Mouse (Mus musculus): ENCODE data around the gene Arl6ip5. TPM values are rescaled to one million over a fixed set of nuclear protein-coding genes. Genes with fewer than 3 reads are reported as not detected.
A peak's percentile ranks its signal among the peaks of the same experiment; 100 is the strongest.

Arl6ip5 gene
- polyA plus RNA-seq, 1 experiment from 2014 or later = 78.3 TPM

- ATAC-seq (ENCODE audit: low read depth) = no peak
- no peaks in the 10 kb centered on the region for H3K4me1 ChIP-seq (ENCODE audit: control insufficient read depth, insufficient read depth, low read length)
- H3K36me3 ChIP-seq (ENCODE audit: control insufficient read depth, insufficient read depth, low read length) = peaks cover 35% of the 10 kb centered on the region
- no peaks in the 10 kb centered on the region for H3K9me3 ChIP-seq (ENCODE audit: control insufficient read depth, low read length)
- H3K4me3 ChIP-seq (ENCODE audit: low read depth, low read length) = no peak overlapping the region
- WGBS = 80% methylated on average over 7 of the region's 7 CpGs
- no peak for DNase-seq (ENCODE audit: low spot score)
- H3K27me3 ChIP-seq (replicated peaks; ENCODE audit: control insufficient read depth, insufficient read depth, low read length) = no peaks in the 10 kb centered on the region
- no peak overlapping the region for H3K4me2 ChIP-seq (ENCODE audit: low read depth, low read length)
- no peak overlapping the region for H3K9ac ChIP-seq (ENCODE audit: low read depth, low read length)
- no peak overlapping the region for H3K27ac ChIP-seq (replicated peaks; ENCODE audit: low read depth, low read length)
These were observed 24.6 kb downstream of the Arl6ip5 start for GRCm38 (mm10) chr6:97234911-97235668.

GRCm38 (mm10) chr6:97236088-97236487, 25.6 kb downstream of the Arl6ip5 start:
- ATAC-seq (ENCODE audit: low read depth) (no peak), DNase-seq (ENCODE audit: low spot score) (no peak)
- Histone ChIP-seq H3K4me2 (ENCODE audit: low read depth, low read length) (no peak overlapping the region), H3K9me3 (ENCODE audit: control insufficient read depth, low read length) (no peaks in the 10 kb centered on the region), H3K36me3 (ENCODE audit: control insufficient read depth, insufficient read depth, low read length) (peaks cover 28% of the 10 kb centered on the region), H3K4me1 (ENCODE audit: control insufficient read depth, insufficient read depth, low read length) (no peaks in the 10 kb centered on the region), H3K9ac (ENCODE audit: low read depth, low read length) (no peak overlapping the region), H3K4me3 (ENCODE audit: low read depth, low read length) (no peak overlapping the region), H3K27me3 (replicated peaks; ENCODE audit: control insufficient read depth, insufficient read depth, low read length) (no peaks in the 10 kb centered on the region), H3K27ac (replicated peaks; ENCODE audit: low read depth, low read length) (no peak overlapping the region)
- 93% methylated on average over 5 of the region's 5 CpGs for WGBS

GRCm38 (mm10) chr6:97239360-97239759, 28.9 kb downstream of the Arl6ip5 start:
- no peak for ATAC-seq (ENCODE audit: low read depth)
- 94% methylated on average over 6 of the region's 6 CpGs for WGBS
- H3K4me3 ChIP-seq (ENCODE audit: low read depth, low read length) = no peak overlapping the region
- 0 out of 2 replicates have a peak, but pooled peaks cover 9% of the 10 kb centered on the region for H3K36me3 ChIP-seq (ENCODE audit: control insufficient read depth, insufficient read depth, low read length)
- no peaks in the 10 kb centered on the region for H3K27me3 ChIP-seq (replicated peaks; ENCODE audit: control insufficient read depth, insufficient read depth, low read length)
- H3K4me2 ChIP-seq (ENCODE audit: low read depth, low read length) = no peak overlapping the region
- no peaks in the 10 kb centered on the region for H3K9me3 ChIP-seq (ENCODE audit: control insufficient read depth, low read length)
- no peaks in the 10 kb centered on the region for H3K4me1 ChIP-seq (ENCODE audit: control insufficient read depth, insufficient read depth, low read length)
- no peak for DNase-seq (ENCODE audit: low spot score)
- no peak overlapping the region for H3K27ac ChIP-seq (replicated peaks; ENCODE audit: low read depth, low read length)
- no peak overlapping the region for H3K9ac ChIP-seq (ENCODE audit: low read depth, low read length)

GRCm38 (mm10) chr6:97240092-97240491, 29.6 kb downstream of the Arl6ip5 start:
- WGBS = 68% methylated on average over 5 of the region's 5 CpGs
- H3K9ac ChIP-seq (ENCODE audit: low read depth, low read length) = no peak overlapping the region
- no peak overlapping the region for H3K4me2 ChIP-seq (ENCODE audit: low read depth, low read length)
- 0 out of 2 replicates have a peak, but pooled peaks cover 2% of the 10 kb centered on the region for H3K36me3 ChIP-seq (ENCODE audit: control insufficient read depth, insufficient read depth, low read length)
- H3K4me3 ChIP-seq (ENCODE audit: low read depth, low read length) = no peak overlapping the region
- H3K27me3 ChIP-seq (replicated peaks; ENCODE audit: control insufficient read depth, insufficient read depth, low read length) = no peaks in the 10 kb centered on the region
- peak; percentile 87 for ATAC-seq (ENCODE audit: low read depth)
- no peaks in the 10 kb centered on the region for H3K9me3 ChIP-seq (ENCODE audit: control insufficient read depth, low read length)
- DNase-seq (ENCODE audit: low spot score) = peak; percentile 57
- H3K27ac ChIP-seq (replicated peaks; ENCODE audit: low read depth, low read length) = no peak overlapping the region
- H3K4me1 ChIP-seq (ENCODE audit: control insufficient read depth, insufficient read depth, low read length) = no peaks in the 10 kb centered on the region

GRCm38 (mm10) chr6:97242522-97242921, 32.0 kb downstream of the Arl6ip5 start:
- Histone ChIP-seq H3K4me3 (ENCODE audit: low read depth, low read length) (no peak overlapping the region), H3K4me2 (ENCODE audit: low read depth, low read length) (no peak overlapping the region), H3K9ac (ENCODE audit: low read depth, low read length) (no peak overlapping the region), H3K36me3 (ENCODE audit: control insufficient read depth, insufficient read depth, low read length) (no peaks in the 10 kb centered on the region), H3K9me3 (ENCODE audit: control insufficient read depth, low read length) (no peaks in the 10 kb centered on the region), H3K27ac (replicated peaks; ENCODE audit: low read depth, low read length) (no peak overlapping the region), H3K27me3 (replicated peaks; ENCODE audit: control insufficient read depth, insufficient read depth, low read length) (no peaks in the 10 kb centered on the region), H3K4me1 (ENCODE audit: control insufficient read depth, insufficient read depth, low read length) (no peaks in the 10 kb centered on the region)
- no peak for ATAC-seq (ENCODE audit: low read depth)
- DNase-seq (ENCODE audit: low spot score) = no peak
- 95% methylated on average over 4 of the region's 4 CpGs for WGBS

- Histone ChIP-seq H3K9ac (ENCODE audit: low read depth, low read length) (no peak overlapping the region), H3K9me3 (ENCODE audit: control insufficient read depth, low read length) (no peaks in the 10 kb centered on the region), H3K4me2 (ENCODE audit: low read depth, low read length) (no peak overlapping the region), H3K36me3 (ENCODE audit: control insufficient read depth, insufficient read depth, low read length) (no peaks in the 10 kb centered on the region), H3K27ac (replicated peaks; ENCODE audit: low read depth, low read length) (no peak overlapping the region), H3K27me3 (replicated peaks; ENCODE audit: control insufficient read depth, insufficient read depth, low read length) (no peaks in the 10 kb centered on the region), H3K4me3 (ENCODE audit: low read depth, low read length) (no peak overlapping the region), H3K4me1 (ENCODE audit: control insufficient read depth, insufficient read depth, low read length) (no peaks in the 10 kb centered on the region)
- no peak for ATAC-seq (ENCODE audit: low read depth)
- no peak for DNase-seq (ENCODE audit: low spot score)
These were observed 34.7 kb downstream of the Arl6ip5 start for GRCm38 (mm10) chr6:97245200-97245599.

GRCm38 (mm10) chr6:97250966-97251365, 40.5 kb downstream of the Arl6ip5 start:
- no peaks in the 10 kb centered on the region for H3K9me3 ChIP-seq (ENCODE audit: control insufficient read depth, low read length)
- H3K27ac ChIP-seq (replicated peaks; ENCODE audit: low read depth, low read length) = no peak overlapping the region
- DNase-seq (ENCODE audit: low spot score) (peak; percentile 70), ATAC-seq (ENCODE audit: low read depth) (no peak)
- no peaks in the 10 kb centered on the region for H3K36me3 ChIP-seq (ENCODE audit: control insufficient read depth, insufficient read depth, low read length)
- no peak overlapping the region for H3K9ac ChIP-seq (ENCODE audit: low read depth, low read length)
- H3K4me3 ChIP-seq (ENCODE audit: low read depth, low read length) = no peak overlapping the region
- H3K4me1 ChIP-seq (ENCODE audit: control insufficient read depth, insufficient read depth, low read length) = no peaks in the 10 kb centered on the region; the same call in 1 of the 2 replicates
- WGBS = 44% methylated on average over 6 of the region's 6 CpGs
- H3K27me3 ChIP-seq (replicated peaks; ENCODE audit: control insufficient read depth, insufficient read depth, low read length) = no peaks in the 10 kb centered on the region
- no peak overlapping the region for H3K4me2 ChIP-seq (ENCODE audit: low read depth, low read length)

GRCm38 (mm10) chr6:97252086-97252485, 41.6 kb downstream of the Arl6ip5 start:
- WGBS = 47% methylated on average over 5 of the region's 5 CpGs
- H3K27ac ChIP-seq (replicated peaks; ENCODE audit: low read depth, low read length) = 0 out of 2 replicates have a peak overlapping the region, but pooled peaks have one; percentile 21

GRCm38 (mm10) chr6:97252711-97253221, 42.3 kb downstream of the Arl6ip5 start, which contains the start of gene Lmod3:
TSS of gene Lmod3 (minus strand) at chr6:97252759.
- no peaks in the 10 kb centered on the region for H3K27me3 ChIP-seq (replicated peaks; ENCODE audit: control insufficient read depth, insufficient read depth, low read length)
- H3K4me2 ChIP-seq (ENCODE audit: low read depth, low read length) = no peak within 1 kb of the TSS
- H3K36me3 ChIP-seq (ENCODE audit: control insufficient read depth, insufficient read depth, low read length) = no peaks in the 10 kb centered on the region
- H3K4me1 ChIP-seq (ENCODE audit: control insufficient read depth, insufficient read depth, low read length) = no peaks in the 10 kb centered on the region; the same call in 1 of the 2 replicates
- ATAC-seq (ENCODE audit: low read depth) = peak; percentile 70; the same call in 1 of the 2 replicates
- no peak within 1 kb of the TSS for H3K9ac ChIP-seq (ENCODE audit: low read depth, low read length)
- H3K9me3 ChIP-seq (ENCODE audit: control insufficient read depth, low read length) = no peaks in the 10 kb centered on the region
- peak; percentile 64 for DNase-seq (ENCODE audit: low spot score)
- no peak within 1 kb of the TSS for H3K4me3 ChIP-seq (ENCODE audit: low read depth, low read length)
- WGBS = 22% methylated on average over 9 of the region's 9 CpGs
- H3K27ac ChIP-seq (replicated peaks; ENCODE audit: low read depth, low read length) = peak within 1 kb of the TSS; percentile 39; the same call in 1 of the 2 replicates

More at GRCm38 (mm10) chr6:97252086-97252485, 41.6 kb downstream of the Arl6ip5 start:
- ATAC-seq (ENCODE audit: low read depth) (no peak), DNase-seq (ENCODE audit: low spot score) (no peak)
- Histone ChIP-seq H3K4me2 (ENCODE audit: low read depth, low read length) (no peak overlapping the region), H3K9ac (ENCODE audit: low read depth, low read length) (no peak overlapping the region), H3K4me1 (ENCODE audit: control insufficient read depth, insufficient read depth, low read length) (no peaks in the 10 kb centered on the region; the same call in 1 of the 2 replicates), H3K27me3 (replicated peaks; ENCODE audit: control insufficient read depth, insufficient read depth, low read length) (no peaks in the 10 kb centered on the region), H3K4me3 (ENCODE audit: low read depth, low read length) (no peak overlapping the region), H3K36me3 (ENCODE audit: control insufficient read depth, insufficient read depth, low read length) (no peaks in the 10 kb centered on the region), H3K9me3 (ENCODE audit: control insufficient read depth, low read length) (no peaks in the 10 kb centered on the region)

Measured in embryonic facial prominence, embryonic 14.5 days (tissue).